Mouse (Mus musculus): Measurements from ENCODE around the gene Platr17.
"Not testable (repeated sequence)": the region's sequence is repeated elsewhere in the genome, so short reads cannot be mapped to it uniquely, and the experiment has no call there.

DNA sequence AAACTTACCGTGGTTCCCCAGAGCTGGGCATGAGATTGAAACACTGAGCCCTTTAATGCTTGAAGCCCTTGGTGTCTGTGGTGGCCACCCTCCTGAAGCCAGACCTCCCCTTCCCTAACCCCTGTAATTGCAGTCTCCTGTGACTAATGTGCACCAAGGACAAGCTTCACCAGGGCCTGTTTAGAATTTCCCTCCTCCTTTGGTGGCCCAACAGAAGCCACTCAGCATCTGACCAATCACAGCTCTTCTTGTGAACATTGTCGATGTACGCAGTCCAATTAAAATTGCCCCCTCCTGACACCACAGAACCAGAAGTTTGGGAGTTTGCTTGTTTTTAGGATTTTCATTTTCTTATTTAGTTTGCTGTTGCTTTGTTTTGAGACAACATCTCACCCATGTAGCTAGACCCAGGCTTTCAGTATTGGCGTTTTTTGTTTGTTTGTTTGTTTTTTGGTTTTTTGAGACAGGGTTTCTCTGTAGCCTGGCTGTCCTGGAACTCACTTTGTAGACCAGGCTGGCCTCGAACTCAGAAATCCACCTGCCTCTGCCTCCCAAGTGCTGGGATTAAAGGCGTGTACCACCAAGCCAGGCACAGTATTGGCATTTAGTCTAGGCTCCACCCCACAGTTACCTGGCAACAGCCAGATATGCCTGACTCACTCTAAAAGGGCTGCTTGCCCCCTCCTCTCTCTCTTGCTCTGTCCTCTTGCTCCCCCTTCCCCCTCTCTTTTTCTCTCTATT is 854 bp upstream of the Platr17 start:
- TF ChIP-seq POLR2A (IDR thresholded peaks at IDR 0.05; ENCODE audit: extremely low read depth, insufficient read depth, low read length); CTCF (IDR thresholded peaks at IDR 0.05; ENCODE audit: low read depth, low read length): not testable (repeated sequence)
